Mouse (Mus musculus) left cerebral cortex, postnatal 25 days (tissue): ENCODE results near the gene Ttf1. TPM values are rescaled to one million over a fixed set of nuclear protein-coding genes. Genes with fewer than 3 reads are reported as not detected.
A peak's percentile ranks its signal among the peaks of the same experiment; 100 is the strongest.

Experiments
- DNase-seq, 2 experiments: peaks; one replicate each; pipeline ENCODE4 v3.0.0; 2022; ENCODE audit warnings: low spot score in 2 of 2, mixed read lengths in 1 of 2
- intact Hi-C: fragments of 180-260 bp; cut with DNase I; formaldehyde crosslinking; loops from one replicate; pipeline ENCODE4 v1.15.1; 2025
- total RNA-seq, 2 experiments: library from RNA; stranded (reverse); gene quantifications; 2 replicates each; pipeline ENCODE4 v1.2.3; 2021

The Ttf1 gene
- total RNA-seq, 2 experiments from 2014 or later = 9.6 to 10.9 TPM

- intact Hi-C loops = no loop called here
- DNase-seq = no peak
Observed at GRCm38 (mm10) chr2:29120969-29121368, 60.9 kb downstream of the Ttf1 start.

DNA sequence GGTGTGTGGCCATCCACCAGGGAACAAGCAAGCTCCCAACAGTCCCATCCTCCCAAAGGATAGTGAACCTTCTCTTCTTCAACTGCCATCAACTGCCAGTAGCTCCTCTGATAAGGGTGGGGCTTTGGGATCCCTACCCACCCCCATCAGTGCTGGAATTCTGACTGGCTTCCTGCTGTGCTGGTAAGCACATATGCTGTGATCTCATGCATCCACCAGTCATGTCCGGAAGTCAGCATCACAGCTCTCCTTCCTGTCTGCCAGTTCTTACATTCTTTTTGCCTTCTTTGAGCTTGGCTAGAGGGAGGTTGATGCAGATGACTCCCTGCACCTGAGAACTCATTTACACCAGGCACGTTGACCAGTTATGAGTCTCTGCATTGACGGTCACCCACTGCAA, 62.4 kb downstream of the Ttf1 start:
- intact Hi-C loops = no loop called here
- no peak for DNase-seq

- no peak for DNase-seq
- intact Hi-C loops = loop anchor here (2.0 kb wide), 1 partner anchor 63 kb away; the partner anchor contains the start of gene Ttf1
Observed at GRCm38 (mm10) chr2:29123907-29124569, 64.0 kb downstream of the Ttf1 start, which contains the start of gene Setx. TSS of gene Setx (plus strand) at chr2:29124181.

GRCm38 (mm10) chr2:29124571-29124935, 64.5 kb downstream of the Ttf1 start:
- no peak for DNase-seq
- intact Hi-C loops = loop anchor here (2.0 kb wide), 1 partner anchor 64 kb away; the partner anchor contains the start of gene Ttf1

- intact Hi-C loops = loop anchor here (2.0 kb wide), 1 partner anchor 64 kb away; the partner anchor contains the start of gene Ttf1
- peak; percentile 95 to 98 for DNase-seq
Observed at GRCm38 (mm10) chr2:29124936-29125701, 65.1 kb downstream of the Ttf1 start.

GRCm38 (mm10) chr2:29130118-29130899, 70.2 kb downstream of the Ttf1 start:
- intact Hi-C loops = no loop called here

DNA sequence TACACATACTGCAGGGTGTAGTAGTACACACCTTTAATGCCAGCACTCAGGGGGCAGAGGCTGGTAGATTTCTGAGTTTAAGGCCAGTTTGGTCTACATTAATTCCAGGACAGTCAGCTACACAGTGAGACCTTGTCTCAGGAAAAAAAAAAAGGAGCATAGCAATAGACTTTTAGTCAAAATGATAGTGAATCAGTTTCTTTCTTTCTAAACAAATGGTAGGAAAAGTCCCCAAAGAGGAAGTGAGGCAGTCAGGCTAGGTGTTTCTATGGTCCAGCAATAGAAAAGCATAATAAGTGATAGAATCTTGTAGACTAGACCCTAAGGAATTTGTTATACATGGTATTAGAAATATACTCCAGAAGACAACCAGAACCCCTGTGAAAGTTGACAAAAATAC, 75.1 kb downstream of the Ttf1 start:
- intact Hi-C loops = no loop called here
- DNase-seq = no peak

More at GRCm38 (mm10) chr2:29130118-29130899, 70.2 kb downstream of the Ttf1 start:
- DNase-seq = no peak

Other genes with a start within 250 kb of the Ttf1 start
- gene Gtf3c4, start 219.9 kb upstream of the Ttf1 start, total RNA-seq = 10 to 100 TPM; 34.5 to 39.2 TPM
- gene Ddx31, start 219.9 kb upstream of the Ttf1 start, total RNA-seq = 1 to 10 TPM; 5.9 to 8.1 TPM
- gene Barhl1, start 143.6 kb upstream of the Ttf1 start, total RNA-seq = not detected
- under 1 TPM in 1 of 2 experiments, not detected in 1; 0.34 TPM for gene Cfap77, start 5.2 kb upstream of the Ttf1 start, total RNA-seq
- 10 to 100 TPM; 49.0 to 49.2 TPM for gene Setx, start 63.9 kb downstream of the Ttf1 start, total RNA-seq
- 10 to 100 TPM; 85.4 to 90.5 TPM for gene Ntng2, start 192.7 kb downstream of the Ttf1 start, total RNA-seq